Mouse (Mus musculus): ENCODE results near the gene Aoah.

Gene Aoah

GRCm38 (mm10) chr13:20905195-20905594 lies 111.3 kb downstream of the Aoah start:
- in situ Hi-C loops (cut with MboI, MseI): no loop called here

- in situ Hi-C loops (cut with MboI, MseI): no loop called here
These were observed 123.0 kb downstream of the Aoah start for GRCm38 (mm10) chr13:20916698-20917511.

GRCm38 (mm10) chr13:20920401-20920800 lies 126.5 kb downstream of the Aoah start:
- in situ Hi-C loops (cut with MboI, MseI): no loop called here

GRCm38 (mm10) chr13:20936016-20936415 lies 142.1 kb downstream of the Aoah start:
- in situ Hi-C loops (cut with MboI, MseI): loop anchor here (25.0 kb wide), 1 partner anchor 624 kb away; no protein-coding TSS in a partner anchor

GRCm38 (mm10) chr13:20937452-20937851 lies 143.5 kb downstream of the Aoah start:
- in situ Hi-C loops (cut with MboI, MseI): loop anchor here (25.0 kb wide), 1 partner anchor 625 kb away; no protein-coding TSS in a partner anchor

GRCm38 (mm10) chr13:20939099-20939498 lies 145.2 kb downstream of the Aoah start:
- in situ Hi-C loops (cut with MboI, MseI): loop anchor here (25.0 kb wide), 1 partner anchor 627 kb away; no protein-coding TSS in a partner anchor

GRCm38 (mm10) chr13:20940389-20940788 lies 146.5 kb downstream of the Aoah start:
- in situ Hi-C loops (cut with MboI, MseI): loop anchor here (25.0 kb wide), 1 partner anchor 628 kb away; no protein-coding TSS in a partner anchor

GRCm38 (mm10) chr13:20941707-20942106 lies 147.8 kb downstream of the Aoah start:
- in situ Hi-C loops (cut with MboI, MseI): loop anchor here (25.0 kb wide), 1 partner anchor 629 kb away; no protein-coding TSS in a partner anchor

- in situ Hi-C loops (cut with MboI, MseI): no loop called here
These were observed 169.2 kb downstream of the Aoah start for GRCm38 (mm10) chr13:20963086-20963485.

GRCm38 (mm10) chr13:20981234-20982230 lies 187.6 kb downstream of the Aoah start:
- in situ Hi-C loops (cut with MboI, MseI): loop anchor here (10.0 kb wide), 1 partner anchor 947 kb away; no protein-coding TSS in a partner anchor

- in situ Hi-C loops (cut with MboI, MseI): loop anchor here (10.0 kb wide), 1 partner anchor 951 kb away; no protein-coding TSS in a partner anchor
These were observed 191.6 kb downstream of the Aoah start for GRCm38 (mm10) chr13:20985510-20985909.

GRCm38 (mm10) chr13:20985961-20986360 lies 192.0 kb downstream of the Aoah start:
- in situ Hi-C loops (cut with MboI, MseI): loop anchor here (10.0 kb wide), 1 partner anchor 951 kb away; no protein-coding TSS in a partner anchor

- in situ Hi-C loops (cut with MboI, MseI): no loop called here
These were observed 211.3 kb downstream of the Aoah start for GRCm38 (mm10) chr13:21005238-21005637.

- in situ Hi-C loops (cut with MboI, MseI): no loop called here
These were observed 211.9 kb downstream of the Aoah start for GRCm38 (mm10) chr13:21005642-21006320.

GRCm38 (mm10) chr13:21006321-21006653 lies 212.4 kb downstream of the Aoah start:
- in situ Hi-C loops (cut with MboI, MseI): no loop called here

GRCm38 (mm10) chr13:21013659-21014058 lies 219.7 kb downstream of the Aoah start:
- in situ Hi-C loops (cut with MboI, MseI): no loop called here

GRCm38 (mm10) chr13:21024831-21025230 lies 230.9 kb downstream of the Aoah start:
- in situ Hi-C loops (cut with MboI, MseI): no loop called here

- in situ Hi-C loops (cut with MboI, MseI): no loop called here
These were observed 239.3 kb downstream of the Aoah start for GRCm38 (mm10) chr13:21033176-21033575.

GRCm38 (mm10) chr13:21035011-21035410 lies 241.1 kb downstream of the Aoah start:
- in situ Hi-C loops (cut with MboI, MseI): no loop called here

- in situ Hi-C loops (cut with MboI, MseI): no loop called here
These were observed 242.1 kb downstream of the Aoah start for GRCm38 (mm10) chr13:21035981-21036380.

GRCm38 (mm10) chr13:21040589-21041199 lies 246.8 kb downstream of the Aoah start:
- in situ Hi-C loops (cut with MboI, MseI): no loop called here
